Mouse (Mus musculus) kidney, adult 11 months (tissue): ENCODE results near the gene Hist1h4h.
"Not testable (repeated sequence)": the region's sequence is repeated elsewhere in the genome, so short reads cannot be mapped to it uniquely, and the experiment has no call there.

Experiments
- DNase-seq: peaks from one replicate; pipeline ENCODE4 v3.0.0; 2022

The Hist1h4h gene

DNA sequence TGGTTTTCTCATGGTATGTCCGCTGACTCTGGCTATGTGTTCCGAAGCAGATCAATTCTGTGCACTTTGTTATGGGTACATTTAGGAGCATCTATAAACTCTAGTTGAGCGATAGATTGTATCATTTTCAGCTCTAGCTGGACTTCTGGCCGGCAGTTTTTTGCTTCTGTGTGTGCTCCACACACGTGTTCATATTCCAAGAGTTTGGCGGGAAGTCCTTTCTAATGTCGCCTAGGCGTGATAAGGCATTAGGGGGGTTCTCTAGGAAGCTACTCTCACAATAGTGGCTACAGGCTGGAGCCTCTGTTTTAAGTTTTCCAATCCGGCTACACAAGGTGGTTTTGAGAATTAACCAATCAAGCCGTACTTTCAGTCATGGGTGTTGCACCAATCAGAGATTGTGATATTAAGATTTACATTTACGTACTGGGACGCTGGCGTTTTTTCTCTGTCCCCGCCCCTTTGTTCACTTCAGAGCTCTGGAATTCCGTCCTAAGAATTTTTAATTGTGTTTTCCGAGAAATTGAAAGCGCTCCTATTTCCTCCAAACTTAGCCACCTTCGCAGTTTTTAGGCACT lies 25.1 kb downstream of the Hist1h4h start:
- peak; percentile 69 for DNase-seq

DNA sequence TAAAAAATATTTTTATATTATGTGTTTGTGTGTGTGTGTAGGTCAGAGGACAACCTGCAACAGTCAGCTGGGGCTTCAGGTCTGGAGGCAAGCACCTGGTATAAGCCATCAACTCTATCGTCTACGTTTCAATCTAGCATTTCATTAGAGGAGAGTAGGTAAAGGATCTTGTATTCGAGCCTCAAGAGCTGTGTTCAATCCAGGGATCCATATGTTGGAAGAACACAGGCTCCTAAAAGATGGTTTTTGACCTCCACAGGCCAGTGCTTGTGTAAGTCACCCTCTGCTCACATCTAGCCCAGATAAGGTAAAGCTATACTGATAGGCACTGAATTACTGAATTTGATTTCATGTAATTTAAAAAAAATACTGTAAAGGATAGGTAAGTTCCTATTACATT lies 26.1 kb downstream of the Hist1h4h start:
- no peak for DNase-seq

DNA sequence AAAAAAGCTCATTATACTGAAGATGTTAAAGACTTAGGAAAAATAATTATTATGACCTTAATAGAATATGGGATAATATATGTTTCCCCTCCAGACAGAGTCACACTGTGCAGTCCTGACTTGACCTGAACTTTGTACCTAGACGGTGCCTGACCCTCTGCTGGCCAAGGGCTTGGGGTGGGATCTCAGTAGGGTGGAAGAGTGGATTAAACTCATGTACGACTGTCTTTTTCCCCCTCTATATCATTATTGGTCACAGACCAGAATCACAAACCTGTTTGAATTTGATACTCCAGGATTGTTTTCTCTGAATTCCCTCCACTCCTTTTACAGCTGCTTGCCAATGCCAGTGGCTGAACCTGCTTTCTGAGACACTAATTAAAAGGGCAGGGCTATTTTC lies 29.8 kb downstream of the Hist1h4h start:
- DNase-seq: not testable (repeated sequence)

DNA sequence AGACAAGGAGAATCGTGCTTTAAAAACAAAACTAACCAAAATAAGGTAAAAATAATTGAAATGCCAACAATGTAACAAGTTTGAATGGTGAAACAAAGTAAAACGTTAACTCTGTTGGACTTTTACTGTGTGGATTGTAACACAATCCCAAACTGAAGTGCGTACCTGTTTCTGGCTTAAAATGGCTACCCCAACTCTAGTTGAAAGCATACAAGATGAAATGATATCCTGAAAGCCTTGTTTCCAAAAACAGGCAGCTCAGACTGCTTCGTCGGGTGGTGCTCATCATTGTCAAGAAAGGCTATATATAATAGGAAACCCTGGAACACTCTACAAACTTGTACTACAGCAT lies 30.7 kb downstream of the Hist1h4h start:
- not testable (repeated sequence) for DNase-seq

DNA sequence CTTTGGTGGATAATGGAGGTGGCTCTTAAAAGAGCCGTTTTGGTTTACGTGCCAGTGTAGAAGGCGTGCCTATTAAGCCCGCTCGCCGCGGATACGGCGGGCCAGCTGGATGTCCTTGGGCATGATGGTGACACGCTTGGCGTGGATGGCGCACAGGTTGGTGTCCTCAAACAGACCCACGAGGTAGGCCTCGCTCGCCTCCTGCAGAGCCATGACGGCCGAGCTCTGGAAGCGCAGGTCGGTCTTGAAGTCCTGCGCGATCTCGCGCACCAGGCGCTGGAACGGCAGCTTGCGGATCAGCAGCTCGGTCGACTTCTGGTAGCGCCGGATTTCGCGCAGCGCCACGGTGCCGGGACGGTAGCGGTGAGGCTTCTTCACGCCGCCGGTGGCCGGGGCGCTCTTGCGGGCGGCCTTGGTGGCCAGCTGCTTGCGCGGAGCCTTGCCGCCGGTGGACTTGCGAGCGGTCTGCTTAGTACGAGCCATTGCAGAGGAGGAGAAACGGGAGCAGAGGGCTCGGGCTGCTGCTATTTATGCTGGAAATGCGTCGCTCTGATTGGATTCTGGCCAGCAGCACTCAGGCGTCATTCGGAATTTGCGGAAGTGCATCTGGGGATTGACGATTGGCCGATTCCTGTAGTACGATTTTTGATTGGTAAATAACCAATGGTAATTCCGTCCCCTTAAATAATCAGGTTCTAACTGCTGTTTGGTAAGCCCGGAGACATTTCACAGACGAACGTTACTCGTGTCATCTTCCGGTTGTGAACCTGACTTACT lies 31.2 kb downstream of the Hist1h4h start, which contains the start of gene Hist1h3e:
Gene Hist1h3e (minus strand): TSS at position 487 of the 777 bp plus-strand sequence.
- DNase-seq: peak; percentile 91

DNA sequence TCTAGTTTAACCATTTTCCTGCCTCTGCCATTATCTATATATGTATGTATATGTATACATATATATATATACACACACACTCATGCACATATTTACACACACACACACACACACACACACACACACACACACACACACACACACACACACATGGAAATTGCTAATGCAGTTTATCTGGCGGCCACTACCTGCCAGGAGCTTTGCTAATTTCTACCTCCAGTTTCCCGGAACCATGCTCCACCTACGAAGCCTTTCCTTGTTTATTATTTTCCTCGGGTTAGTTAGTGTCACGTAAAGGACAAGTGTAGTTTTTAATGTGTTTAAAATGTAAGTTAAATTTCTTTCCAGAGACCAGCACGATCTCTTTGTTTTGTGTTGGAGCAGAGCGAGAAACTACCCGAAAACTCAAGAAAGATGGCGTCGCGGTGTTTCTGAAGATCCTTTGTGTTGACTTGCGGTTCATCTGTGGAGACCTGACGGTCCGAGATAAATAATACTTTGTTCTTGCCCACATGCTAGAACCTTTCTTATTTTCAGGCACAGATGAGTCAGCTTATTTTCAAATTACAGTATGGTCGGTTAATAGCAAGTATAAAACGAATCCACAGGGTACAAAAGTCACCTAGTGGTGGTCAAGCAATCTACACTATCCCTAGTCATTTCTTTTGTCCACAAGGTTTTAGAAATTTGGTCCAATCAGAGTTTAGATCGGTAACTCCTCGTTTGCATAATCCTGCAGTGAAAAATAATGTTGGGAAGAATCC lies 32.0 kb downstream of the Hist1h4h start:
- no peak for DNase-seq

DNA sequence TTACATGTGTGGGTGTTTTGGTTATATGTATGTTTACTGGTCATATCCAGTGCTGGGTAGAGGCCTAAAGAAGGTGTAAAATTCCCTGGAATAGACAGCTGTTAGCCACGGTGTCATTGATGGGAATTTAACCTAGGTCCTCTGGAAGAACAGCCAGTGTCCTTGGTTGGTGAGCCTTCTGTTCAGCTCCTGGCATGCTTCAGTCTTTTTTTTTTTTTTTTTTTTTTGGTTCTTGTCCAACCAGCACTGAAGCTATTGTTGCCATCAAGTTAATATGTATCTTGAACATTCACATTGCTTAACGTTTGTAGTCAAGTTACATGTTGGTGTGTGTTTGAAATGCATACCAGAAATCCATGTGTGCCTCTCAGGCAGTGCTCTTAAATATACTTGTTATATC lies 33.6 kb downstream of the Hist1h4h start:
- DNase-seq: no peak

DNA sequence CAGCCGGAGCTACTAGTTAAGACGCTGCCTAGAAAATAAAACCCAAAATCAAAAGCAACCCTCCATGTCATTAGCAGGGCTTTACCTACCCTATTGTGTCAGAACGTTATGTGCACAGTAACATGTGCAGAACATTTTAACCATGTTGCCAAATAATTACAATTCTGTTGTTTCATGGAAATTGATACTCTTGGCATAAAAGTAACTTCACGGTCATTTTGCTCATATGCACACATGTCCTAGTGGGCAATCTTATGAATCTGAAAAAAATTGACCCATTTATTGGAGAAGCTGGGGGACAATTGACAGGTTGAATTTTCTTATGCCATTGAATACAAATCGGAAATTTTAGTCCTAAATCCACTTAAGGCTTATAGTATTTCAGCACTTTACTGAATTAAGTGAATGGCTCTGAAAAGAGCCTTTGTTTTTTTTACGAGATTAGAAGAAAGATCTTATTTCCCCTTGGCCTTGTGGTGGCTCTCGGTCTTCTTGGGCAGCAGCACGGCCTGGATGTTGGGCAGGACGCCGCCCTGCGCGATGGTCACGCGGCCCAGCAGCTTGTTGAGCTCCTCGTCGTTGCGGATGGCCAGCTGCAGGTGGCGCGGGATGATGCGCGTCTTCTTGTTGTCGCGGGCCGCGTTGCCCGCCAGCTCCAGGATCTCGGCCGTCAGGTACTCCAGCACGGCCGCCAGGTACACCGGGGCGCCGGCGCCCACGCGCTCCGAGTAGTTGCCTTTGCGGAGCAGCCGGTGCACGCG lies 39.6 kb downstream of the Hist1h4h start:
- not testable (repeated sequence) for DNase-seq

DNA sequence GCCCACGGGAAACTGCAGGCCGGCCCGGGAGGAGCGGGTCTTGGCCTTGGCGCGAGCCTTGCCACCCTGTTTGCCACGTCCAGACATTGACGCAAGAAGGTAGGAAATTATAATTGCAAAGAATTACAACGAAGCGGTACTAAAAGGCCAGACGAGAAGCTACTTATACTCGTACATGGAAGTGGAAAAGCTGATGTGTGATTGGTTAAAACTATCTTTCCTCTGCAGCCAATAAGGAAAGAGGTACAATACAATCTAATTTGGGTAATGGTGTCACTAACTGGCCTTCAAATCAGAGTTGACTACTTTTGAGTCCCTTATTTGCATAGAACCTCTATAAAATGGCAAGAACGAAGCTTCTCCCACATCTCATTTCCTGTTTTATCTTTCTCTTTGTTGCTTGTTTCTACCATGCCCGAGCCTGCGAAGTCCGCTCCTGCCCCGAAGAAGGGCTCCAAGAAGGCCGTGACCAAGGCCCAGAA lies 40.2 kb downstream of the Hist1h4h start, which contains the start of the genes Hist1h2ae and Hist1h2bg:
Gene Hist1h2ae (minus strand): TSS at position 199 of the 482 bp plus-strand sequence.
Gene Hist1h2bg (plus strand): TSS at position 375 of the 482 bp plus-strand sequence.
- DNase-seq: peak; percentile 38

DNA sequence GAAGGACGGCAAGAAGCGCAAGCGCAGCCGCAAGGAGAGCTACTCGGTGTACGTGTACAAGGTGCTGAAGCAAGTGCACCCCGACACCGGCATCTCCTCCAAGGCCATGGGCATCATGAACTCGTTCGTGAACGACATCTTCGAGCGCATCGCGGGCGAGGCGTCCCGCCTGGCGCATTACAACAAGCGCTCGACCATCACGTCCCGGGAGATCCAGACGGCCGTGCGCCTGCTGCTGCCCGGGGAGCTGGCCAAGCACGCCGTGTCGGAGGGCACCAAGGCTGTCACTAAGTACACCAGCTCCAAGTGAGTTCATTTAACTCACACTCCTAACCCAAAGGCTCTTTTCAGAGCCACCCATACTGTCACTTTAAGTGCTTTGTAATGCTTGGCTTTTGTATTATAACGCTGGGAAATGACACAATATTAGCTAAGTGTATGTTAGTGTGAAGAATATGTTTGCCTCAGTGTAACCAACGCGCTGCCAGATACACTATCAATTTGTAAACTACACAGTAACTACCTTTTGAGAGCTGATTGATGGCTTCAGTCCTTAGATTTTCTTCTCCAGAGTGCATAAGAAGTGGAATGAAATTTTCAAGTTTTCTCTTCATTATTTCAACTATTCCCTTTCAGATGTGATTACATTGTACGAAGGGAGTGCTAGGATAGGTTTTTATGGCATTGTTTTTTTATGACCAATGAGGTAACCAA lies 40.8 kb downstream of the Hist1h4h start:
- not testable (repeated sequence) for DNase-seq

DNA sequence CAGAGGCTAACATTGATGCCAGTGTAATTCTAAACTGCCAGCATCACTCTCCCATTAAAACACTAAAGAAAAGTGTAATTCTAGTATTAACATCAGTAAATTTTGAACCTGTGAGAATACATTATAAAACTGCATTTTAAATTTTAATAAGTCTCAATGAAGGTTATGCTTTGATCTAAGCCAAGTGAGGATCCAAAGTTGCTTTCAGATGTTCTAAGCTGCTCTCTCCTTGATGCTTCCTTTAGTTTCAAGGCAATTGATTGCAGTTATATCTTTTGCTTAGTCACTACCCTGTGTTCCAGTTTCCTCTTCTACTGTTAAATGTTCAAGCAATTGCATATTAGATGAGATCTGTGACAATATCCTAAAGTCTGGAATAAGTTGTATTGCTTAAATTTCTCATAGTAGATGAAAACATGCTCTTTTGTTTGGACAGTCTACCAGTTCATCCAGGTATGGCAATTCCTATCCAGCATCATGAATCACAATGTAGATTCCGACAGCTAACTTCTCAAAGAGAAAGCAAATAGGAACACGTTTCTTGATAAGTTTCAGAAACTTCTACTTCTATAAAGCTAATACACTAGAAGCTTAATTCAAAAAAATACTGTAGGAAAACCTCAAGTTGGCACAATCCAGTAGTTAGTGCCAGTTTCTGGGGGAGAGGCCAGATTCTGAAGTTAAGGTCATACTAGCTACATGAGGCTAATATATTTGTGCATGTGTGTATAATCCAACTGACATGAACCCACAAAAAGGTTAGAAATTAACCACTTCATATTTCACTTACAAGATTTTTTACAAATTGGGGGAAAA lies 41.6 kb downstream of the Hist1h4h start:
- DNase-seq: no peak

DNA sequence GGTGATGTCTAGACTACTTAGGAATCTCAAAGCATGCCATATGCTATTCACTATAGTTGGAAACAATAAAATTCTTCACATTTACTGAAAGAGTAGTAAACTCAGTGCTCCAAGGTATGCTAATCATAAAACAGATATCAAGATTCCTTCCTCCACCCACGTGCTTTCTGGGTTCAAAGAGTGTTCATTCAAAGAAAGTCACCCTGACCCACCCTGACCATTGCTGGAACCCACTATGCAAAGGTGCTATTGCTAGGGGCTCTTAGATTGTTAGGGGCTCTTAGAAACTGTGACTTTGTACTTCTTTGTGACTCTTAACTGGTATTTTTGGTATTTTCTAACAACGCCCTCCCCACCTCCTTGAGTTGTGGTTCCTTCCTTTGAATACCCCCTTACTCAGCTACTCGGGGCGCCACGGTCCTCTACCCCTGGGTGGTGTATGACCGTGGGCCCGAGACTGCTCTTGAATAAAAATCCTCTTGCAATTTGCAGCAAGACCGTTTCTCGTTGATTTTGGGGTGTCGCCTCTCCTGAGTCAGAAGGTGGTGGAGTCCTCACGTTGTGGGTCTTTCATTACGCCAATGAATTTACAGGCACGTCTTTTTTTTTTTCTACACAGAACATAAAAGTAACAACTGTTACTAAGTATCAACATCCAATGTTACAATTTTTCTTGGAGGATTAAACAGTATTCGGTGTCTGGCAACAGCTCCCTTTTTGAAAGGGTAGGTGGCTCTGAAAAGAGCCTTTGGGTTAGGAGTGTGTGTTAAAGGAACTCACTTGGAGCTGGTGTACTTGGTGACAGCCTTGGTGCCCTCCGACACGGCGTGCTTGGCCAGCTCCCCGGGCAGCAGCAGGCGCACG lies 42.4 kb downstream of the Hist1h4h start:
- DNase-seq: not testable (repeated sequence)

DNA sequence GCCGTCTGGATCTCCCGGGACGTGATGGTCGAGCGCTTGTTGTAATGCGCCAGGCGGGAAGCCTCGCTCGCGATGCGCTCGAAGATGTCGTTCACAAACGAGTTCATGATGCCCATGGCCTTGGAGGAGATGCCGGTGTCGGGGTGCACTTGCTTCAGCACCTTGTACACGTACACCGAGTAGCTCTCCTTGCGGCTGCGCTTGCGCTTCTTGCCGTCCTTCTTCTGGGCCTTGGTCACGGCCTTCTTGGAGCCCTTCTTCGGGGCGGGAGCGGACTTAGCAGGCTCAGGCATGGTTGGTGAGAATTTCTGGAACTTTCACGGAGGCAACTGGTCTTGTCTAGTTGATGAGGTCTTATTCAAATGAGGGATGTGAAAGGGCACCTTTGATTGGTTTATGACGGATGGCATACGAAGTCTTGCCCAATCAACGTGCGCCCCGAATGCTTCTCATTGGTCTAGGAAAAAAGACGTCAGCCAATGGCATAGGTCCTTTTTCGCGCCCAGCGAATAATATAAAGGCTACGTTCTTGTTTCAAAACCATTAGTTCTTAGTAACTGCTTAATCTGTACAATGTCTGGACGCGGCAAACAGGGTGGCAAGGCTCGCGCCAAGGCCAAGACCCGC lies 43.2 kb downstream of the Hist1h4h start, which contains the start of the genes Hist1h2bf and Hist1h2ad:
Gene Hist1h2bf (minus strand): TSS at position 299 of the 627 bp plus-strand sequence.
Gene Hist1h2ad (plus strand): TSS at position 484 of the 627 bp plus-strand sequence.
- peak; percentile 79 for DNase-seq

DNA sequence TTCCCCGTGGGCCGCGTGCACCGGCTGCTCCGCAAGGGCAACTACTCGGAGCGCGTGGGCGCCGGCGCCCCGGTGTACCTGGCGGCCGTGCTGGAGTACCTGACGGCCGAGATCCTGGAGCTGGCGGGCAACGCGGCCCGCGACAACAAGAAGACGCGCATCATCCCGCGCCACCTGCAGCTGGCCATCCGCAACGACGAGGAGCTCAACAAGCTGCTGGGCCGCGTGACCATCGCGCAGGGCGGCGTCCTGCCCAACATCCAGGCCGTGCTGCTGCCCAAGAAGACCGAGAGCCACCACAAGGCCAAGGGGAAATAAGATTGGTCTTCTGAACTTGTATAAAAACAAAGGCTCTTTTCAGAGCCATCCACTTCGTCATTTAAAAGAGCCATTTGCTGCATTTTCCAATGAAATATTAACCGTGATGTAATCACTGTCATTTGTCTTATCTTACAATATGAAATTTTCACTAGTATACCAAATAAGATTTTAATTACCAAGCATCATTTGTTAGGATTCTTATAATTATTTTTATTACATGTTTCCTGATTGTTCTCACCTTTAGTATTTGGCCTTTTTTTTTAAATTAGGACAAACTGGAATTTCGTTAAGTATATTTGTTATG lies 43.8 kb downstream of the Hist1h4h start:
- DNase-seq: not testable (repeated sequence)

DNA sequence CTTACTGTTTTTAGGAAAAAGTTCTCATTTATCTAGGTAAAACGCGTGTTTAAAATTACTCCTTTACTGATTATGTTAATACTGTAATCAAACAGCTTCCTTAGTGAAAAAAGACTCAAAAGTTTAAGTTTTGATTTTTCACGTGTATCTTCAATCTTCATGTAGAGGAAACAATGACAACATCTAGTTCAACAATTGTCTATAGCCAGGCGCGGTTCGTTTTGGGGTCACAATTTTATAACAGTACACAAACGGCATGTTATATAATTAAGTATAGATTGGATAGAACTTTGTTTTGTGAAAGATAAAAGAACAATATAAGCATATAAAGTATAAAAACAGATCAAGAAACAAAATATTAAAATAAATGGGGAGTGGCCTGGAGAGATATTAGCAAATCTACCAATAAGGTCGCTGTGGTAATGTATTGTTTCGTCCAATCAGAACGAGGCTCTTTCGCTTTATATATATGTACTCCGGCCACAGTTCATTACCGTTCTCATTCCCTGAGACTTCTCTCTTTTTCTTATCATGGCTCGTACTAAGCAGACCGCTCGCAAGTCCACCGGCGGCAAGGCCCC lies 44.5 kb downstream of the Hist1h4h start, which contains the start of gene Hist1h3d:
Gene Hist1h3d (plus strand): TSS at position 493 of the 581 bp plus-strand sequence.
- no peak for DNase-seq

DNA sequence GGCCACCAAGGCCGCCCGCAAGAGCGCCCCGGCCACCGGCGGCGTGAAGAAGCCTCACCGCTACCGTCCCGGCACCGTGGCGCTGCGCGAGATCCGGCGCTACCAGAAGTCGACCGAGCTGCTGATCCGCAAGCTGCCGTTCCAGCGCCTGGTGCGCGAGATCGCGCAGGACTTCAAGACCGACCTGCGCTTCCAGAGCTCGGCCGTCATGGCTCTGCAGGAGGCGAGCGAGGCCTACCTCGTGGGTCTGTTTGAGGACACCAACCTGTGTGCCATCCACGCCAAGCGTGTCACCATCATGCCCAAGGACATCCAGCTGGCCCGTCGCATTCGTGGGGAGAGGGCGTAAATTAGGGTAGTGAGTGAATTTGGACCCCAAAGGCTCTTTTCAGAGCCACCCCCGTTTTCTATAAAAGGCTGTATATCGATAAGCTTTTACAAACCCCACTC lies 45.0 kb downstream of the Hist1h4h start:
- not testable (repeated sequence) for DNase-seq

DNA sequence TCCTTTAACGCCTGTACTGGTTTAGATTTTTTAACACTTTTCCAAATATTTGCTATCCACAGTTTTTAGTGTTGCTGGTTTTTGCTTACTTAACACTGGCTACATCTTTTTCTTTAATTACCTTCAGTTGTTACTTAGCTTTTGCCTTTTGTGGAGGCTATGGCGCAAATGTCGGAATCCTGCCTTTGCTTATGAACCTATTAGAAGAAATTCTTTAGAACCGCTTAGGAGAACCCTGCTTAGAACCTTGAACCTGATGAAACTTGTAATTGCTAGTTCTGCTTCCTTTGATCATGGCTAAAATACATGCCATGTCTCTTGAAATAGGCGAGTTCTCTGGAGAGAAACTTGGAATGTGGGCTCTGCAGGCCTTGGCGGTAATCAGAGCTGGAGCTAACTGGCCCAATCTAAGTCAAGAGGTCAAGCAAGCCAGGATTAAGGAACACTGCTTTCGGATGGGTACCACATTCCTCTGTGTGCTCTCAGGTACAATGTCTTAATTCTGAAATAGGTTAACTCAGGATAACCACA lies 45.6 kb downstream of the Hist1h4h start:
- DNase-seq: no peak
